7 mouse cellular contexts compared by ENCODE assay signal in the genomic region with DNA sequence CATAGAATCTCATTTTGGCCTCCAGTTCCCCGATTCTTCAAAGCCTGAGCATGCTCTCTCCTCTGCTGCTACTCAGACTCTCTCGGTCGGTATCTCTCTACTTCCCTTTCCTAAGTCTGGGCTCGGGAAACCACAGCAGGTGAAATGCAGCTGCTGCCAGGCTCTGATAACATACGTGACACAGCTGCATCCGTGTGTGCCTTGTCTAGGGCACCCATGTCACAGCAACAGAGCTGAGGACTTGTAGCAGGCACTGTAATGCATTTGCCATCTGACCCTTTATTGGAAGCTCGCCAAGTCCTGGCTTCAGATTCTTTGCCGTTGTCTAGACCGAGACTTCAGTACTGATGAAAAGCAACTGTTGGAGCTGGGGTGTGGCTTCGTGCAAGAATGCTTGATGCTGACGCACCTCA. TPM values are rescaled to one million over a fixed set of nuclear protein-coding genes. Genes with fewer than 3 reads are reported as not detected.
DNase-seq lines count a peak whose midpoint lies in the region; ATAC-seq and TF ChIP-seq lines count a peak whose summit lies in the region.

No protein-coding gene starts in this region.

- no peak overlapping the region for H3K9ac ChIP-seq in neural tube, embryonic 11.5 days (ENCODE audit: low read length)
- H3K9ac ChIP-seq in heart, embryonic 15.5 days, result 0 out of 2 replicates have a peak overlapping the region, but pooled peaks have one; percentile 23
- no peak overlapping the region for H3K9ac ChIP-seq in limb, embryonic 11.5 days (ENCODE audit: low read length)
- H3K9ac ChIP-seq in midbrain, postnatal 0 days (replicated peaks; ENCODE audit: low read length, poor library complexity, severe bottlenecking), result peak overlapping the region; percentile 29

- no peak for TF ChIP-seq CTCF in midbrain, postnatal 0 days (IDR thresholded peaks at IDR 0.05)

- H3K9me3 ChIP-seq in neural tube, embryonic 11.5 days (ENCODE audit: control insufficient read depth, low read length), result no peaks in the 10 kb centered on the region
- no peaks in the 10 kb centered on the region for H3K9me3 ChIP-seq in heart, embryonic 15.5 days (replicated peaks)
- H3K9me3 ChIP-seq in limb, embryonic 11.5 days (ENCODE audit: control insufficient read depth, low read length), result no peaks in the 10 kb centered on the region
- H3K9me3 ChIP-seq in midbrain, postnatal 0 days (ENCODE audit: low read length), result no peaks in the 10 kb centered on the region

- DNase-seq in neural tube, embryonic 11.5 days (ENCODE audit: low spot score), result peak; percentile 53
- no peak for DNase-seq in neural tube, embryonic 10.5 days (ENCODE audit: extremely low spot score, low spot score)
- peak; percentile 20 to 28 for DNase-seq in cerebellum, postnatal 36 days
- peak; percentile 54 for DNase-seq in limb, embryonic 11.5 days (ENCODE audit: low spot score)
- DNase-seq in midbrain, postnatal 0 days (ENCODE audit: low spot score), result peak; percentile 58
- no peak for DNase-seq in ovary, postnatal 14 days (ENCODE audit: low spot score)

- no peak overlapping the region for H3K4me2 ChIP-seq in neural tube, embryonic 11.5 days (ENCODE audit: low read depth)
- peak overlapping the region; percentile 58 for H3K4me2 ChIP-seq in heart, embryonic 15.5 days
- H3K4me2 ChIP-seq in limb, embryonic 11.5 days (ENCODE audit: low read depth, severe bottlenecking), result no peak overlapping the region
- H3K4me2 ChIP-seq in midbrain, postnatal 0 days (ENCODE audit: low read depth, low read length, poor library complexity, severe bottlenecking), result peak overlapping the region; percentile 31

- H3K36me3 ChIP-seq in neural tube, embryonic 11.5 days (ENCODE audit: control insufficient read depth, insufficient read depth, low read length), result no peaks in the 10 kb centered on the region
- H3K36me3 ChIP-seq in heart, embryonic 15.5 days, result 0 out of 2 replicates have a peak, but pooled peaks cover 3% of the 10 kb centered on the region
- no peaks in the 10 kb centered on the region; the same call in 1 of the 2 replicates for H3K36me3 ChIP-seq in limb, embryonic 11.5 days (ENCODE audit: control insufficient read depth, insufficient read depth, low read length)
- peaks cover 3% of the 10 kb centered on the region; the same call in 1 of the 2 replicates for H3K36me3 ChIP-seq in midbrain, postnatal 0 days (ENCODE audit: insufficient read depth, low read length)

- H3K27me3 ChIP-seq in neural tube, embryonic 11.5 days (ENCODE audit: control insufficient read depth, insufficient read depth, low read length), result no peaks in the 10 kb centered on the region
- H3K27me3 ChIP-seq in heart, embryonic 15.5 days, result no peaks in the 10 kb centered on the region
- H3K27me3 ChIP-seq in limb, embryonic 11.5 days (ENCODE audit: control insufficient read depth, insufficient read depth, low read length), result no peaks in the 10 kb centered on the region
- H3K27me3 ChIP-seq in midbrain, postnatal 0 days (ENCODE audit: insufficient read depth, low read length), result no peaks in the 10 kb centered on the region

- WGBS in neural tube, embryonic 11.5 days, result 77% methylated on average over 11 of the region's 11 CpGs
- 6% methylated on average over 11 of the region's 11 CpGs for WGBS in heart, embryonic 15.5 days
- WGBS in limb, embryonic 11.5 days, result 69% methylated on average over 11 of the region's 11 CpGs
- 42% methylated on average over 11 of the region's 11 CpGs for WGBS in midbrain, postnatal 0 days

- H3K4me3 ChIP-seq in neural tube, embryonic 11.5 days (ENCODE audit: low read depth, low read length), result no peak overlapping the region
- peak overlapping the region; percentile 31 for H3K4me3 ChIP-seq in heart, embryonic 15.5 days
- no peak overlapping the region for H3K4me3 ChIP-seq in limb, embryonic 11.5 days (ENCODE audit: low read depth, low read length)
- H3K4me3 ChIP-seq in midbrain, postnatal 0 days (ENCODE audit: low read depth, low read length), result no peak overlapping the region

- H3K27ac ChIP-seq in neural tube, embryonic 11.5 days (ENCODE audit: low read depth, low read length), result no peak overlapping the region
- peak overlapping the region; percentile 89 for H3K27ac ChIP-seq in heart, embryonic 15.5 days
- no peak overlapping the region for H3K27ac ChIP-seq in limb, embryonic 11.5 days (replicated peaks; ENCODE audit: low read depth, low read length)
- H3K27ac ChIP-seq in midbrain, postnatal 0 days (ENCODE audit: low read depth, low read length), result peak overlapping the region; percentile 49

- ATAC-seq in neural tube, embryonic 11.5 days (ENCODE audit: insufficient read depth, low FRiP score, low TSS enrichment), result 0 out of 2 replicates have a peak, but pooled peaks have one; percentile 10
- ATAC-seq in heart, embryonic 15.5 days (replicated peaks; ENCODE audit: insufficient number of reproducible peaks, insufficient read depth, low FRiP score, low read depth), result peak; percentile 86
- ATAC-seq in limb, embryonic 11.5 days (ENCODE audit: insufficient number of reproducible peaks, low FRiP score, low TSS enrichment, low read depth), result peak; percentile 77
- peak; percentile 53 for ATAC-seq in midbrain, postnatal 0 days (ENCODE audit: low FRiP score)

- no peaks in the 10 kb centered on the region for H3K4me1 ChIP-seq in neural tube, embryonic 11.5 days (ENCODE audit: control insufficient read depth, insufficient read depth, low read length)
- peaks cover 31% of the 10 kb centered on the region for H3K4me1 ChIP-seq in heart, embryonic 15.5 days (replicated peaks)
- no peaks in the 10 kb centered on the region for H3K4me1 ChIP-seq in limb, embryonic 11.5 days (ENCODE audit: control insufficient read depth, insufficient read depth, low read length)
- 0 out of 2 replicates have a peak, but pooled peaks cover 2% of the 10 kb centered on the region for H3K4me1 ChIP-seq in midbrain, postnatal 0 days (ENCODE audit: insufficient read depth, low read length)

RNA-seq across cellular contexts. Expression of a gene that starts 29.5 kb away (rescaled TPM):
- polyA plus RNA-seq in neural tube, embryonic 11.5 days (2014; fragmentation: Nextera tagmentation; extraction: Ambion mirVana), result 87.2 and 87.9 TPM in 2 replicates
- 107 and 125 TPM in 2 replicates for polyA plus RNA-seq in heart, embryonic 15.5 days (2015; fragmentation: Nextera tagmentation; extraction: Ambion mirVana)
- 78.4 and 85.8 TPM in 2 replicates for polyA plus RNA-seq in limb, embryonic 11.5 days (2014; fragmentation: Nextera tagmentation; extraction: Ambion mirVana)
- 33.1 and 55.0 TPM in 2 replicates for total RNA-seq in midbrain, postnatal 0 days (2014; rRNA removed)
- polyA plus RNA-seq in midbrain, postnatal 0 days (2015; fragmentation: Nextera tagmentation; extraction: Ambion mirVana), result 99.4 and 100 TPM in 2 replicates

Comparison
In these comparisons a context has a peak if more than half of its experiments do, and no peak if none do; other contexts are left out.
1. DNase-seq: peak in neural tube, embryonic 11.5 days (single experiment), cerebellum, postnatal 36 days (2 of 2), limb, embryonic 11.5 days (single experiment) and midbrain, postnatal 0 days (single experiment); none in neural tube, embryonic 10.5 days (single experiment) and ovary, postnatal 14 days (single experiment).
2. ATAC-seq: peak in every context shown above with its lines; median percentile 86 in heart, embryonic 15.5 days; 77 in limb, embryonic 11.5 days; 53 in midbrain, postnatal 0 days; 10 in neural tube, embryonic 11.5 days.
3. H3K27ac ChIP-seq: peak in heart, embryonic 15.5 days (single experiment) and midbrain, postnatal 0 days (single experiment); none in neural tube, embryonic 11.5 days (single experiment) and limb, embryonic 11.5 days (single experiment).
4. H3K4me2 ChIP-seq: peak in heart, embryonic 15.5 days (single experiment) and midbrain, postnatal 0 days (single experiment); none in neural tube, embryonic 11.5 days (single experiment) and limb, embryonic 11.5 days (single experiment).
5. H3K9ac ChIP-seq: peak in heart, embryonic 15.5 days (single experiment) and midbrain, postnatal 0 days (single experiment); none in neural tube, embryonic 11.5 days (single experiment) and limb, embryonic 11.5 days (single experiment).